Mouse (Mus musculus) hindbrain, embryonic 15.5 days (tissue): ENCODE data around the gene Zfand3. TPM values are rescaled to one million over a fixed set of nuclear protein-coding genes. Genes with fewer than 3 reads are reported as not detected.

ENCODE experiments used
- ATAC-seq: fragments of 200-750 bp; cut with Nextera tagmentation; 2 replicates; pipeline ENCODE4 v1.8.0; 2017; ENCODE audit warnings: low read depth, moderate number of reproducible peaks, moderate TSS enrichment; ENCODE audit not compliant: low FRiP score
- H3K27ac ChIP-seq: fragments of 300-500 bp; sonication (generic); replicated peaks from 2 replicates; pipeline ENCODE4 v1.5.1; 2015; ENCODE audit warnings: mild to moderate bottlenecking, inconsistent platforms
- H3K27me3 ChIP-seq: fragments of 300-500 bp; sonication (generic); 2 replicates; pipeline ENCODE4 v1.6.1; 2015; ENCODE audit warnings: control low read depth, inconsistent platforms
- H3K36me3 ChIP-seq: fragments of 300-500 bp; sonication (generic); 2 replicates; pipeline ENCODE4 v1.6.1; 2015; ENCODE audit warnings: control low read depth, inconsistent platforms
- H3K4me1 ChIP-seq: fragments of 300-500 bp; sonication (generic); replicated peaks from 2 replicates; pipeline ENCODE4 v1.6.1; 2015; ENCODE audit warnings: control low read depth, inconsistent platforms
- H3K4me2 ChIP-seq: fragments of 300-500 bp; sonication (generic); 2 replicates; pipeline ENCODE4 v1.6.1; 2015; ENCODE audit warnings: moderate library complexity, mild to moderate bottlenecking, inconsistent platforms
- H3K4me3 ChIP-seq: fragments of 300-500 bp; sonication (generic); 2 replicates; pipeline ENCODE4 v1.5.1; 2015; ENCODE audit warnings: mild to moderate bottlenecking, inconsistent platforms
- H3K9ac ChIP-seq: fragments of 300-500 bp; sonication (generic); 2 replicates; pipeline ENCODE4 v1.6.1; 2015; ENCODE audit warnings: inconsistent platforms
- H3K9me3 ChIP-seq: fragments of 300-500 bp; sonication (generic); 2 replicates; pipeline ENCODE4 v1.6.1; 2016; ENCODE audit warnings: control low read depth, inconsistent platforms
- WGBS: fragments of 180-500 bp; shearing (Covaris S2); methylation state at CpG from one replicate; pipeline ENCODE4 v1.1.7; 2015; 5-methylcytosine and 5-hydroxymethylcytosine counted together
- polyA plus RNA-seq: library from polyadenylated mRNA; unstranded; fragments of >200 nt; fragmentation: Nextera tagmentation; extraction: Ambion mirVana; gene quantifications from 2 replicates; pipeline ENCODE4 v1.2.1, GENCODE M21; 2015

Zfand3 gene
- polyA plus RNA-seq, 1 experiment from 2014 or later: 59.8 TPM

DNA sequence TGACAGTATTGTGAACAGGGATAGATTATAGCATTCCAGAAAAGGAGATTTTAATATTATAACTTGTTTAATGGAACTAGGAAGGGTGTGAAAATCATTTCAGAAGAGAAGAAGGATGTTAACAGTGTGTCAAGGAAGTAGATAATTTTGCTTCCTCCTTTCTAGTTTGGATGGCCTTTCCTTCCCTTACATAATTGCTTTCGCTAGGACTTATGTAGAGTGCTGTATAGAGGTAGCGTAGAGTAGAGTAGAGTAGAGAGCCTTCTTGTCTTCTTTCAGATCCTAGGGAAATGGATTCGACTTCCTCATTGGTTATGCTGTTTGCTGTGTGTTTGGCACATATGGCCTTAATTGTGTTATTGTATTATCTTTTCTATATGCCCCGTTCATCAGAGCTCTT lies 132.6 kb downstream of the Zfand3 start:
- WGBS: 89% methylated on average over 4 of the region's 4 CpGs
- no peak overlapping the region for H3K4me3 ChIP-seq

DNA sequence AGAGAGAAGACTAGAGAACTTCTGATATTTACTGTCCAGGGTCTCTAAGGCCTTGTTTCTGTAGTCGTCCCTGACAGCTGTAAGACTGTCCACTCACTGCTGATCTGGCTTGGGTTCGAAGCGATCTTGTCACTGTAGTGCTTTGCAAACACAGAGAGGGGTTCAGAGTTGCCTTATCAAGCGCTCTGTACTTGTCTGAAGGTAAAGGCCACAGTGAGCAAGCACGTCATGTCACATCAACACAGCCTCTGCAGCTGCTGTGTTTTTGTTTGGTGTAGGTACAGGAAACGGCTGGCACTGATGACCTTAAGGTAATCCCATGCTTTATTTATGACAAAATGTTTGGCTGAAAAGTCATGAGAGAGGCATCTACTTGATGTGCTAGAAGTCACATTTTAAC lies 139.6 kb downstream of the Zfand3 start:
- Histone ChIP-seq H3K27ac (no peak overlapping the region), H3K27me3 (no peaks in the 10 kb centered on the region), H3K36me3 (no peaks in the 10 kb centered on the region), H3K4me1 (peaks cover 39% of the 10 kb centered on the region), H3K4me3 (no peak overlapping the region), H3K9me3 (no peaks in the 10 kb centered on the region), H3K4me2 (no peak overlapping the region), H3K9ac (no peak overlapping the region)
- no peak for ATAC-seq
- WGBS: 86% methylated on average over 6 of the region's 6 CpGs

More for the DNA sequence above, 132.6 kb downstream of the Zfand3 start:
- no peak overlapping the region for H3K9ac ChIP-seq
- H3K27me3 ChIP-seq: no peaks in the 10 kb centered on the region
- peaks cover 4% of the 10 kb centered on the region; the same call in 1 of the 2 replicates for H3K36me3 ChIP-seq
- no peak overlapping the region for H3K27ac ChIP-seq
- H3K4me2 ChIP-seq: no peak overlapping the region
- H3K4me1 ChIP-seq: peaks cover 22% of the 10 kb centered on the region
- H3K9me3 ChIP-seq: no peaks in the 10 kb centered on the region
- no peak for ATAC-seq

DNA sequence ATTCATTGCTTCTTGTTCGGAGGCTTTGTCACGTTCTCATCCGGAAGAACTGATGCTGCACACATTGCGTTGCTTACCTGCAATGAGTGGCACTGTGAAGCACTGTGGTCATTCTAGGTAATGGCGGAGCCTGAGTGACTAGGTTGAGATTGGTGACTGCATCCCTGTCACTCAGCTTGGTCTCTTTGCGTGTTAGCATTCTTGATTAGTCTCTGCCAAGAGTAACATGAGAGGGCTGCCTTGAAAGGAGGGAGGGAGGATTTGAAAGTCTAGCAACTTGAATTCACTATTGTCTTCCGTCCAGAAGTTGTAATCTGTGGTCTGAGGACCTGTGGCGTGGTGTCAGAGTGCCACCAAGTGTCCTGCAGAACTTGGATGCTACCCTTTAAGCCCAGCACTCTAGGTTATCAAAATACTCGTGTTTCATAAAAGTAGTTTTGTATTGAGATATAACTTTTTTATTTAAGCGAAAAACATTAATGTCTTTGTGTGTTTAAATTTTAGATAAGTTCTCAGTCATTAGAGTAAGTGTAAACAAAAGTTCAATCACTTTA lies 141.1 kb downstream of the Zfand3 start:
- Histone ChIP-seq H3K9me3 (no peaks in the 10 kb centered on the region), H3K27me3 (no peaks in the 10 kb centered on the region), H3K4me1 (peaks cover 43% of the 10 kb centered on the region), H3K9ac (no peak overlapping the region), H3K36me3 (no peaks in the 10 kb centered on the region), H3K27ac (no peak overlapping the region), H3K4me3 (no peak overlapping the region), H3K4me2 (no peak overlapping the region)
- no peak for ATAC-seq
- 75% methylated on average over 10 of the region's 10 CpGs for WGBS

DNA sequence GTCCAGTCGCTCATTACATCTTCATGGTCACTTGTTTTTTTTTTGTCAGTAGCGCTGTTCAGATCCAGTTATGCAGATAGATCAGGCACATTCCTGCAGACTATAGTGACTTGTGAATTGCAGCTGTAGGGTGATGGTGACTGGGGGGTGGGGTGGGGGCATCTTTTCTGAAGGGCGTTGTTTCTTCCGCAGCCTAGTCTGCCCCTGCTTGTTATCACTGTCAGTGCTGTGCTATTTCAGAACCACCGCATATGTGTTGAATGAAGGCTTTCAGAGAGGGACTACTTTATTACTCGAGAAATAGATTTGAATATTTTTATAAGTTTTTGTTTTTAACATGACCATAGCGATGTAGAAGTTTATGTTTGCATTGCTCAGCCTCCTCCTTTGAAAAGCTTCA lies 142.0 kb downstream of the Zfand3 start:
- Histone ChIP-seq H3K4me3 (no peak overlapping the region), H3K9ac (no peak overlapping the region), H3K9me3 (no peaks in the 10 kb centered on the region), H3K4me1 (peaks cover 43% of the 10 kb centered on the region), H3K4me2 (no peak overlapping the region), H3K27ac (no peak overlapping the region), H3K36me3 (no peaks in the 10 kb centered on the region), H3K27me3 (no peaks in the 10 kb centered on the region)
- no peak for ATAC-seq
- 81% methylated on average over 7 of the region's 7 CpGs for WGBS

DNA sequence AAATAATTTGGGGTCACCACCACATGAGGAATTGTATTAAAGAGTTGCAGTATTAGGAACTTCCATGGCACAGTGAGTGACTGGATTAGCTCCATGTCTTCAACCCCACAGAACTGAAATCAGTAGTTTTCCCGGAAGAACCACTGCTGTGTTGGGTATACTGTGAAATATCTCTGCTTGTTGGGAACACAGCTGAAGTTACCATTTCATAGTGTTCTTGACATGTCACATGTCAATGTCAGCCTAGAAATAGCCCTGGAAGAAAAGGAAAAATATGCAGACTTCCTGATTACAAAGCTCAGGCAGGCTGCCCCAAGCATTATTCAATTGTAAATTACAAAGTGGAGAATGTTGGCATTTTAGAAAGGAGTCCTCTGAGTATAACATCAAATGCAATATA lies 143.4 kb downstream of the Zfand3 start:
- no peak for ATAC-seq
- no peak overlapping the region for H3K4me2 ChIP-seq
- no peak overlapping the region for H3K9ac ChIP-seq
- H3K4me3 ChIP-seq: no peak overlapping the region
- H3K9me3 ChIP-seq: no peaks in the 10 kb centered on the region
- no peak overlapping the region; the same call in 1 of the 2 replicates for H3K27ac ChIP-seq
- no peaks in the 10 kb centered on the region for H3K27me3 ChIP-seq
- 60% methylated on average over 1 of the region's 1 CpGs for WGBS
- H3K4me1 ChIP-seq: peaks cover 43% of the 10 kb centered on the region
- no peaks in the 10 kb centered on the region for H3K36me3 ChIP-seq

DNA sequence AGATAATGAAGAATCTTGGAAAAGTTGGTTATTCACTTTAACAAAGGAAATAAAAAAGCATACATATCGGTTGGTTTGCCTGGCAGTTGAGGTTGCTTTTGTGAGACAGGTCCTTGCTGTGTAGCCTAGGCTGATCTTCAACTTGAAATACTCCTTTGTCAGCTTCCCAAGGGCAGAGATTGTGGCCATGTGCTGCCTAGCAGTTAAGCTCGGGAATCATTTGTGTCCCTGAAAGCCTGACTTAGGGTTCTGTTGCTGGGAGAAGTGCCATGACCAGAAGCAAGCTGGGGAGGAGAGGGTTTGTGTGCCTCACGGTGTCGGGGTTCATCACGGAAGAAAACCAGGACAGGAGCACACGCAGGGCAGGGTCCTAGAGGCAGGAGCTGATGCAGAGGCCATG lies 143.8 kb downstream of the Zfand3 start:
- H3K9ac ChIP-seq: no peak overlapping the region
- WGBS: 62% methylated on average over 6 of the region's 6 CpGs
- peak overlapping the region; percentile 40; the same call in 1 of the 2 replicates for H3K27ac ChIP-seq
- H3K4me2 ChIP-seq: no peak overlapping the region
- H3K27me3 ChIP-seq: no peaks in the 10 kb centered on the region
- H3K36me3 ChIP-seq: no peaks in the 10 kb centered on the region
- no peaks in the 10 kb centered on the region for H3K9me3 ChIP-seq
- ATAC-seq: no peak
- peaks cover 47% of the 10 kb centered on the region for H3K4me1 ChIP-seq
- H3K4me3 ChIP-seq: no peak overlapping the region

DNA sequence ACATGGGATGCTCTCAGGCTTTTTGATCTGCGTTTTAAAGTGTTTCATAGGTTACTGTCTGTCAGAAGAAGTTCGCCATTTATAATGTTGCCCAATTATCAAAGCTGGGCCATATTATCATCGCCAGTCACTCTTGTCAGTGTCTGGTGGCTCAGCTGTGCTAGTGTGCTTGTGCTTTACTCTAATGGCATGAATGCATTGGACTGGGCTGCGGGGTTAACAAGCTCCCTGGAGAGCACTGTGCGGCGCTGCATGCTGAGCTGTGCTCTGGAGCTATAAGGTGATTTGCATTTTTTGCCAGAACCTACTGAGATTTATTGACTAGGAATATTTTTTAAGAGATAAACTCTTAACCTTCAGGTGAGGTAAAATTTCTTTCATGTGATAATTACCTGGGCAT lies 145.4 kb downstream of the Zfand3 start:
- no peaks in the 10 kb centered on the region for H3K9me3 ChIP-seq
- ATAC-seq: no peak
- H3K4me2 ChIP-seq: no peak overlapping the region
- no peaks in the 10 kb centered on the region for H3K36me3 ChIP-seq
- no peaks in the 10 kb centered on the region for H3K27me3 ChIP-seq
- H3K4me1 ChIP-seq: peaks cover 60% of the 10 kb centered on the region
- 34% methylated on average over 6 of the region's 6 CpGs for WGBS
- H3K9ac ChIP-seq: no peak overlapping the region
- H3K27ac ChIP-seq: no peak overlapping the region
- H3K4me3 ChIP-seq: no peak overlapping the region

DNA sequence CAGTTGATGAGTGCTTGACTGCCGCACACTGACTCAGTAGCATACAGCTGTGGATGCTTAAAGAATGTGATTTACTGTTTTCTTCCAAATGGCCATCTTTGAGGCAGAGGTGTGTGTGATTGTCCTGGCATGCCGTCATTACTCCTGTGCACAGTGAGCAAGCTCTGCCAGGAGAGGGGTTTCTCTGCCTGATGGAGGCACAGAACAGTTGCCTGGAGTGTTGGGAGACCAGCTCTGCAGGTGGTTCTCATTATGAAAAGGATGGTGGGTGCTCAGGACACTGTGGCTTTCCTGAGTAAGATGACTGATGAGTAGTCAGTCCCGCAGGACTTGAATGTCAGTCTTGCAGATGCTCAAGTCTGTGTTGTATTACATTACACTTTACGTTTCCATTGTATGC lies 149.6 kb downstream of the Zfand3 start:
- no peaks in the 10 kb centered on the region for H3K9me3 ChIP-seq
- 63% methylated on average over 4 of the region's 4 CpGs for WGBS
- H3K27ac ChIP-seq: no peak overlapping the region
- no peak overlapping the region for H3K9ac ChIP-seq
- no peaks in the 10 kb centered on the region for H3K36me3 ChIP-seq
- H3K4me1 ChIP-seq: peaks cover 57% of the 10 kb centered on the region
- no peak overlapping the region for H3K4me3 ChIP-seq
- no peaks in the 10 kb centered on the region for H3K27me3 ChIP-seq
- no peak for ATAC-seq
- no peak overlapping the region for H3K4me2 ChIP-seq

DNA sequence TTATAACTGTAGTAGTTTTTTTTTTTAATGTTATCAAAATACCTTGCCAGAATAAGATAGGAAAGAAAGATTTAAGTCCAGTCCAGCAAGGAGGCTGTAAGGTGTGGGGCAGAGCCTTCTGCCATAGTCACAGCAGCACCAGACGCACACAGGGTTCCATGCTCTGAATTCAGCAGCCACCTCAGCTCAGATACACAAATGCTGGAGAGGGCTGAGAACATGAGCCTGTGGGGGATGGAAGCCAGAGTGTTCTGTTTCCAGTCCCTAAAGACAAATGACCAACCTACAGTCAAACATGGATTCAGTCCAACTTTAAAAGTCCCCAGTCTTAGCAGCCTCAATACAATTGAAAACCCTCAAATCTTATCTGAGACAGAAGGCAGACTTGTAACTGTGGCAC lies 150.3 kb downstream of the Zfand3 start:
- no peak for ATAC-seq
- Histone ChIP-seq H3K9me3 (no peaks in the 10 kb centered on the region), H3K4me2 (no peak overlapping the region), H3K4me3 (no peak overlapping the region), H3K27me3 (no peaks in the 10 kb centered on the region), H3K4me1 (peaks cover 58% of the 10 kb centered on the region), H3K9ac (no peak overlapping the region), H3K27ac (no peak overlapping the region), H3K36me3 (no peaks in the 10 kb centered on the region)
- WGBS: 61% methylated on average over 1 of the region's 1 CpGs

DNA sequence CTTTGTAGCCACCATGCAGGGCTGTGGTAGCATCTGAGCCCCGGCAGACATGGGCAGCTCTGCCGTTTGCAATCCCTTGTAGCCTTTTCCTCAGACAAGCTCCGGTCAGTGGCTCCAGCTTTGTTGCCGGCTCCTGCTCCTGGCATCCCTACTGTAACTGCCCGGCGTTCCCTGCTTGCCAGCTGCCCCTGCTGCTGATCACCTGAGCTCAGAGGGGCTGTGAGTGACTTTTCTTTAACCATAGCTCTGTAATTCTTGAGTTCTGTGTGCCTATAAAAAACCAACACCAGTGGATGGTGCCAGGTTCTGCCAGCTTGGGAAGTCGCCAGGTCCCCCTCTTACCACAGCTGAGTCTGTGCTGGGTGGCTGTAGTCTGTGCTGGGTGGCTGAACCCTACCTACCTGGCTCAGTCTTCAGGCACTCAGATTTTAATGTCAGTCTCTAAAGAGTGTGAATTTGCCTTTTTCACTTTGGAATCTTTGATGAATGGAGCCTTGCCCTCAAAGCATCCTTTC lies 150.9 kb downstream of the Zfand3 start:
- 45% methylated on average over 7 of the region's 7 CpGs for WGBS

DNA sequence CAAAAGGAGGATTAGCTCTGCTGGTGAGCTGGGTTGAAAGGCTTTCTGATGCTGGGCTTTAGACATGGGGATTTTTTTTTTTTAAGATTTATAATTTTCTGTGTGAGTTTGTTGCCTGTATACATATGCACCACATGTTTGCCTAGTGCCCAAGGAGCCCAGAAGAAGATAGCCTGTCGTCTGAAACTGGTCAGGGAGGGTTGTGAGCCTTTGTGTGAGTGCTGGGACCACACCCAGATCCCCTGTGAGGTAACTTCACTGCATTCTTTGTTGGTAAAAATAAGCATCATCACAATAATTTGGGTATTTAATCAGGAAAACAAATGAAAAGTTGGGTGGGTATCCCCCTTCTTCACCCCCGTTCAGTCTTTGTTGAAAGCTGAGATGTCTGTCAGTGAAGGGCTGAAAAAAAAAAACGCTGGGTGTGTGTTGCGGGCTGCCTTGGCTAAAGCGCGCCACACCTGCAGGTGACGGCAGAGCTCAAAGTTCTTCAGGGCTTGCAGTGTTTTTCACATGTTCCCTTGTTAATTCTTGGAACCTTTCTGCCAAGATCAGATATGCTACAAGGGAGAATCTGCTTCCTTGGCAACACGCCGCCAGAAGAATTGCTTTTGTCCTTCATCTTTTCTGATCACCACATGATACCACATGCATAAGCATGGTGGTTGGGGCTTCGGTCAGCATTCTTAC lies 154.0 kb downstream of the Zfand3 start:
- Histone ChIP-seq H3K4me1 (peaks cover 65% of the 10 kb centered on the region), H3K9me3 (no peaks in the 10 kb centered on the region), H3K4me2 (no peak overlapping the region), H3K9ac (0 out of 2 replicates have a peak overlapping the region, but pooled peaks have one; percentile 2), H3K27ac (no peak overlapping the region; the same call in 1 of the 2 replicates), H3K36me3 (no peaks in the 10 kb centered on the region), H3K4me3 (no peak overlapping the region), H3K27me3 (no peaks in the 10 kb centered on the region)
- no peak for ATAC-seq
- WGBS: 35% methylated on average over 10 of the region's 10 CpGs

More for the DNA sequence above, 150.9 kb downstream of the Zfand3 start:
- H3K4me1 ChIP-seq: peaks cover 61% of the 10 kb centered on the region
- no peak overlapping the region for H3K4me2 ChIP-seq
- H3K27ac ChIP-seq: no peak overlapping the region; the same call in 1 of the 2 replicates
- H3K36me3 ChIP-seq: no peaks in the 10 kb centered on the region
- H3K9ac ChIP-seq: no peak overlapping the region
- H3K9me3 ChIP-seq: no peaks in the 10 kb centered on the region
- H3K27me3 ChIP-seq: no peaks in the 10 kb centered on the region
- ATAC-seq: no peak
- H3K4me3 ChIP-seq: no peak overlapping the region

DNA sequence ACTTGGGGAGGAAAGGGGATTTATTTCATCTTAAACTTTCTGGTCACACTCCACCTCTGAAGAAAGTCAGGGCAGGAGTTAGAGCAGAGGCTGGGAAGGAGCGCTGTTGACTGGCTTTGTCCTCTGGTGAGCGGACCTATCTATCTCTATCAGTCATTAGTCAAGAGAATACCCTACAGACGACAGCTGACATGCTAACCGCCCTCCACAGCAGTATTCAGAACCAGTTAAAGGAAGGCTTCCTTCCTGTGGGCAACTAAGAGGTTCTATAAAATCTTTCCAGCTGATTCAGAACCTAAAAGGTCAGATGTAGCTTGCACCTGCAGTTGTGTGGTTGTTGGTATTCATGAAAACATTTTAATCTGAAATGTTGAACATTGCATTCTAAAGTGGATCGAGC lies 154.8 kb downstream of the Zfand3 start:
- no peak for ATAC-seq
- Histone ChIP-seq H3K9me3 (no peaks in the 10 kb centered on the region), H3K27ac (no peak overlapping the region), H3K27me3 (no peaks in the 10 kb centered on the region), H3K4me2 (no peak overlapping the region), H3K4me3 (no peak overlapping the region), H3K9ac (no peak overlapping the region), H3K4me1 (peaks cover 64% of the 10 kb centered on the region), H3K36me3 (no peaks in the 10 kb centered on the region)
- WGBS: 46% methylated on average over 5 of the region's 5 CpGs
